Mouse (Mus musculus) CD4-positive naive resting alpha-beta T cell, adult 76 days (primary cell): ENCODE data around the gene Glcci1. TPM values are rescaled to one million over a fixed set of nuclear protein-coding genes. Genes with fewer than 3 reads are reported as not detected.

Experiments used
- total RNA-seq: library from RNA; stranded (reverse); gene quantifications from one replicate; pipeline ENCODE4 v1.2.4, GENCODE M21; 2023

Glcci1 gene
- total RNA-seq, result 60.1 TPM

GRCm38 (mm10) chr6:8509551-8509950 is at the start of gene Glcci1:
Glcci1 (plus strand) TSS chr6:8509600.

